Mouse (Mus musculus): ENCODE results near the gene Hebp1. TPM values are rescaled to one million over a fixed set of nuclear protein-coding genes. Genes with fewer than 3 reads are reported as not detected.
A peak's percentile ranks its signal among the peaks of the same experiment; 100 is the strongest.

The Hebp1 gene
- polyA plus RNA-seq, 1 experiment from 2014 or later, result 4.7 TPM

- Histone ChIP-seq H3K4me3 (no peak overlapping the region), H3K4me2 (no peak overlapping the region), H3K9ac (no peak overlapping the region), H3K27ac (no peak overlapping the region), H3K9me3 (no peaks in the 10 kb centered on the region), H3K36me3 (replicated peaks) (peaks cover 30% of the 10 kb centered on the region; the same call in 1 of the 2 replicates), H3K27me3 (replicated peaks) (no peaks in the 10 kb centered on the region), H3K4me1 (no peaks in the 10 kb centered on the region)
- whole genome bisulfite sequencing, result 78% methylated on average over 8 of the region's 8 CpGs
- ATAC-seq (replicated peaks), result no peak
Measured at GRCm38 (mm10) chr6:135218330-135218729, 20.5 kb upstream of the Hebp1 start.

DNA sequence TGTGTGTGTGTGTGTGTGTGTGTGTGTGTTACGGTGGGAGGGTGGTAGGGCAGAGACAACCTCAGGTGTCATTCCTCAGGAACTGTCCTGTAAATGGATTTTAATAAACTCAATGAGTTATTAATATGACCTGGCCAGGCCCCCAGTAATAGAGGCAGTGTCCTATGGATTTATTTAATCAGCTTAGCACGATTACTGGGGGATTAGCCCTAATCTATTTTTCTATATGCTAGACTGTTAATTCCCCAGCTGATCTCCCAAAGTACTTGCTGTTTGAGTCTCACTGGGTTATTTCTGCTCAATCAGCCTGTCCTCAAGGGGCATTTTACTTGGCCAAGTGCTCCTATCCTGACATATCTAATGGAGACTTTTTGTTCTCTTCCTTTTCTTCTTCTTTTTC lies 14.8 kb upstream of the Hebp1 start:
- H3K4me3 ChIP-seq, result no peak overlapping the region
- no peak overlapping the region for H3K9ac ChIP-seq
- H3K9me3 ChIP-seq, result no peaks in the 10 kb centered on the region
- H3K4me2 ChIP-seq, result no peak overlapping the region
- no peaks in the 10 kb centered on the region for H3K27me3 ChIP-seq (replicated peaks)
- H3K27ac ChIP-seq, result no peak overlapping the region
- no peak for ATAC-seq (replicated peaks)
- WGBS, result 56% methylated on average over 2 of the region's 2 CpGs
- no peaks in the 10 kb centered on the region for H3K4me1 ChIP-seq
- peaks cover 17% of the 10 kb centered on the region; the same call in 1 of the 2 replicates for H3K36me3 ChIP-seq (replicated peaks)

DNA sequence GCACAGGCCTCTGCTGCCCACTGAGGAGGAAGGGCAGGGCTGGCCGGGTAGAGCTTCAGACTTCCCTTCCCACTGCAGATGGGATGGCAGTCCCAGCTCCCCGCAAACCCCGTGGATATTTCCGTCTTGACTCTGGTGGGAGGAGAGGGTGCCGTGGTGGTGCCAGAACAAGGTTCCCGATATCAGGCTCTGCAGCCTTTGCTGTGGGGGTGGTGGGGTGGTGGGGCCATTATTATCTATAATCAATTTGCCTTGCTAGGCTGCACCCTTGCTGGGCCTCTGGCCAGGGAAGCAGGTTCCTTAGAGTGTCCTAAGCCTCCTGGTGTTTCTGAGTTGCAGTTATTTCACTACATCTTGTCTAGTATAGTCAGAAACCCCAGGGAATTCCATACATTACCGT lies 13.3 kb upstream of the Hebp1 start:
- H3K36me3 ChIP-seq (replicated peaks), result peaks cover 11% of the 10 kb centered on the region; the same call in 1 of the 2 replicates
- H3K9me3 ChIP-seq, result no peaks in the 10 kb centered on the region
- no peaks in the 10 kb centered on the region; the same call in 1 of the 2 replicates for H3K4me1 ChIP-seq
- 77% methylated on average over 7 of the region's 7 CpGs for WGBS
- no peak overlapping the region for H3K4me3 ChIP-seq
- H3K9ac ChIP-seq, result no peak overlapping the region
- H3K4me2 ChIP-seq, result no peak overlapping the region
- no peaks in the 10 kb centered on the region for H3K27me3 ChIP-seq (replicated peaks)
- H3K27ac ChIP-seq, result no peak overlapping the region
- ATAC-seq (replicated peaks), result no peak

- Histone ChIP-seq H3K27me3 (replicated peaks) (no peaks in the 10 kb centered on the region), H3K36me3 (replicated peaks) (no peaks in the 10 kb centered on the region), H3K4me3 (no peak overlapping the region), H3K27ac (0 out of 2 replicates have a peak overlapping the region, but pooled peaks have one; percentile 11), H3K9me3 (no peaks in the 10 kb centered on the region), H3K4me2 (no peak overlapping the region), H3K4me1 (no peaks in the 10 kb centered on the region; the same call in 1 of the 2 replicates), H3K9ac (no peak overlapping the region)
- ATAC-seq (replicated peaks), result no peak
- 26% methylated on average over 8 of the region's 8 CpGs for WGBS
Measured at GRCm38 (mm10) chr6:135206909-135207308, 9.1 kb upstream of the Hebp1 start.

- H3K4me1 ChIP-seq, result no peaks in the 10 kb centered on the region; the same call in 1 of the 2 replicates
- WGBS, result 95% methylated on average over 4 of the region's 4 CpGs
- H3K9me3 ChIP-seq, result no peaks in the 10 kb centered on the region
- no peak overlapping the region for H3K9ac ChIP-seq
- no peaks in the 10 kb centered on the region for H3K36me3 ChIP-seq (replicated peaks)
- no peak for ATAC-seq (replicated peaks)
- H3K4me3 ChIP-seq, result no peak overlapping the region
- H3K27ac ChIP-seq, result no peak overlapping the region
- H3K4me2 ChIP-seq, result no peak overlapping the region
- no peaks in the 10 kb centered on the region for H3K27me3 ChIP-seq (replicated peaks)
Measured at GRCm38 (mm10) chr6:135205802-135206201, 8.0 kb upstream of the Hebp1 start.

- Histone ChIP-seq H3K4me3 (no peak overlapping the region), H3K27ac (no peak overlapping the region), H3K4me1 (peaks cover 1% of the 10 kb centered on the region), H3K4me2 (no peak overlapping the region), H3K36me3 (replicated peaks) (no peaks in the 10 kb centered on the region), H3K9me3 (no peaks in the 10 kb centered on the region), H3K27me3 (replicated peaks) (no peaks in the 10 kb centered on the region), H3K9ac (no peak overlapping the region)
- WGBS, result 62% methylated on average over 4 of the region's 4 CpGs
- no peak for ATAC-seq (replicated peaks)
Measured at GRCm38 (mm10) chr6:135204869-135205268, 7.0 kb upstream of the Hebp1 start.

DNA sequence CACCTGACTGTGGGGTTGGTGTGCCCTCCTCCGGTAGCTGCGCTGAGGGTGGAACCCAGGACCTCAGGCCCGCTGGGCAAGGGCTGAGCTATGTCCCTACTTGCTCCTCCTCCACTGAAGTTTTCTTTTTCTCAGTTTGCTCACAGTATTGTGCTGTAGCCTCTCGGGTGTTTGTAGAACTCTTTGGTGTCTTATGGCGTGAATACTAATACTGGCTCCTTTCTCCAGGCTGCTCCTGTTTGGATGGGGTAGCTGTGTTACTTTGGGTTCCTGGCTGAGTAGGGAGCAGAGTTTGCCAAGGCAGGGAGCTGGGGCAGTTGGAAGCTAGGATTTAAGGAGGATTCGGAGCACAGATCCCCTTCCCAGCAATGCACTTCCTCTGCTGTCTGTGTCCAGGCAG lies 5.9 kb upstream of the Hebp1 start:
- H3K4me3 ChIP-seq, result no peak overlapping the region
- WGBS, result 63% methylated on average over 6 of the region's 6 CpGs
- H3K4me2 ChIP-seq, result no peak overlapping the region
- no peaks in the 10 kb centered on the region for H3K36me3 ChIP-seq (replicated peaks)
- H3K27ac ChIP-seq, result peak overlapping the region; percentile 15; the same call in 1 of the 2 replicates
- peaks cover 13% of the 10 kb centered on the region for H3K4me1 ChIP-seq
- 0 out of 2 replicates have a peak, but pooled peaks have one; percentile 40 for ATAC-seq (replicated peaks)
- no peak overlapping the region for H3K9ac ChIP-seq
- no peaks in the 10 kb centered on the region for H3K9me3 ChIP-seq
- H3K27me3 ChIP-seq (replicated peaks), result no peaks in the 10 kb centered on the region

DNA sequence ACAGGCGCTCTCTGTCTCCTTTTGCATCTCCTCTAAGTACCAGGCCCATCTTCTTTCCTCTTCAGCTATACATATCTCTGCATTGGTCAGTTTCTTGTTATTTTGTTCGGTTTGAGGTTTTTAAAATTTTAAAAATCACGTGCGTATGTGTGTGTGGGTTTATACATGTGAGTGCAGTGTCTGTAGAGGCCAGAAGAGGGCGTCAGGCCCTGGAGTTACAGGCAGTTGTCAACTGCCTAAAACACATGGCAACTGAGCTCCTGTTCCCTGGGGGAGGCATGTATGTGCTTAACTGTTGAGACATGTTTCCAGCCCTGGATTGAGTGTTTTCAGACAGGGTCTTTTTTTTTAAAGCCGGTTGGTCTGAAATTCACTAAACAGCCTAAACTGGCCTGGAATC lies 4.8 kb upstream of the Hebp1 start:
- Histone ChIP-seq H3K4me2 (no peak overlapping the region), H3K4me1 (peaks cover 18% of the 10 kb centered on the region), H3K9me3 (no peaks in the 10 kb centered on the region), H3K27ac (no peak overlapping the region; the same call in 1 of the 2 replicates), H3K9ac (no peak overlapping the region), H3K4me3 (no peak overlapping the region), H3K27me3 (replicated peaks) (no peaks in the 10 kb centered on the region), H3K36me3 (replicated peaks) (no peaks in the 10 kb centered on the region)
- 91% methylated on average over 6 of the region's 6 CpGs for WGBS
- no peak for ATAC-seq (replicated peaks)

DNA sequence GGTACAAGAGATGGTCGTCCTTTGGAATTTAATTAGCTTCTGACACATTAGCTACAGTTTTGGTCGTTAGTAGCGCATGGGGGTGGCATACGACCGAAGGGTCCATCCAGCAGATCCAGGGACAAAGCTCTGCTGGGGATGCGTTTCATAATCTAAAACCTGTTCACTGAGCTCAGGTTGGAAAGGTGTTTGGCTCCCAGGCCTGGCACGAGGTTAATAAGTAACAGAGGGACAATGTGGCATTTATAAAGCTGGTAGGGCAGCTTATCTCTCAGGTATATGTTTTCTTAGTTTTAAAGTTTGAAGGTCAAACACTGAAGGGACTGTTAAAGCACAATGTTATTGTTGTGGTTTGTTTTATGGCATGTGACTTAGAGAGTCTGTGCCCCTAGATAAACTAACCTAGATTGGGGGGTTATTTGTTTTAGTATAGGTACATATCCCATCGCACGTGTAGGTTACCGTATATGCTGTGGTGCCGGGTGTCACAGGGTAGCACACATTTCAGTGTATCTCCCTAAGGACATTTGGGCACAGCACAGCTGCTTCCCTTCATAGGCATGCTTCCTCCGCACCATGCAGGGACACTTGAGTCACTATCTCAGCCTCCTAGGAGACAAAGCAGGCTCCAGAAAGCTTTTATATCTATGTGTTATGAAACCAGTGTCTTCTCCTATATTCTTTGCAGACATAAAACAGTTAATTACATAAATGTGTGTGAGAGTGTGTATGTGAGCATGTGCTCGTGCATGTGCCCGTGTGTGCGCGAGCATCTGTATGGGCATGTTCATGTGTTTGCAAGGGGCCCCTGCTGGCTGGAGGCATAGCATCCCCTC lies 2.5 kb upstream of the Hebp1 start:
- Histone ChIP-seq H3K36me3 (replicated peaks) (no peaks in the 10 kb centered on the region), H3K4me2 (no peak overlapping the region), H3K9me3 (no peaks in the 10 kb centered on the region), H3K4me1 (peaks cover 21% of the 10 kb centered on the region), H3K9ac (no peak overlapping the region), H3K27ac (no peak overlapping the region), H3K4me3 (no peak overlapping the region), H3K27me3 (replicated peaks) (no peaks in the 10 kb centered on the region)
- WGBS, result 88% methylated on average over 16 of the region's 16 CpGs
- no peak for ATAC-seq (replicated peaks)

DNA sequence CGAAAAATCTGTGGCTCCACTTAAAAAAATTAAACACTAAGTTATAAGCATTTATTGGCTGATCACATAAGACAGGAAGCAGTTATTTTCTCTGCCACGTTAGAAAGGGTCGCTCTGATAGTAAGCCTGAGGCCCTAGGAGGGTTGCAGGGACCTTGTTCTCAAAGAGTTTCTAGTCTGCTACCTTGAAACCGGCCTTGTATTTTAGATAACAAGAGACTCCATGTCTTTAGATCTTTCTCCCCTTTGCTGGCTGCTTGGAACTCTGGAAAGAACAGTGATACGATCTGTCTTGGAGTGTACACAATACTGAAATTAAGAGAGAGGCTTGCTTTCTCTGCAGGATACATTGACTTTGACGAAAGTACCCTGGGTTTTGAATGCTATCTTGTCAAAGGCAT lies 904 bp upstream of the Hebp1 start:
- Histone ChIP-seq H3K36me3 (replicated peaks) (no peaks in the 10 kb centered on the region), H3K4me2 (peak overlapping the region; percentile 96), H3K4me3 (peak overlapping the region; percentile 89), H3K27ac (peak overlapping the region; percentile 86), H3K9ac (peak overlapping the region; percentile 86), H3K9me3 (no peaks in the 10 kb centered on the region), H3K4me1 (peaks cover 22% of the 10 kb centered on the region), H3K27me3 (replicated peaks) (no peaks in the 10 kb centered on the region)
- 40% methylated on average over 6 of the region's 6 CpGs for WGBS
- ATAC-seq (replicated peaks), result no peak

GRCm38 (mm10) chr6:135197446-135197845 lies 376 bp downstream of the Hebp1 start:
- H3K27me3 ChIP-seq (replicated peaks), result no peaks in the 10 kb centered on the region
- WGBS, result 22% methylated on average over 7 of the region's 7 CpGs

DNA sequence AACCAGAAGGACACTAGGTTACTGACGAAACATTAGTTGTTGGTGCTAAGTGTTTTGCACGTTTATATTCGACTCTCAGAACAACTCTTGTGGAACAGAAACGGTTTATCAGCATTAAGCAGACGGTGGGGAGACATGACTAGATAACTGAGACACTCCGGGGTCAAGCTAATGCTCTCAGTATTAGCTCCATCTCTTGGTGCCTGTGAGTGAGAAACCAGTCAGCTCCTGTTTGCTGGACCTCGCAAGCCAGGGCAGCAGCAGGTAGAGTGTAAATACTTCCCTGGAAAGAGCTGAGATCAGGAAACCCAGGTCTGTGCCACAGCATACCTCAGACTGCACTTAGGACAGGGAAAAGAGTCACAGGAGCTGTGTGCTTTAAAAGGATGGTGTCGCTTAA lies 1.1 kb downstream of the Hebp1 start:
- 84% methylated on average over 8 of the region's 8 CpGs for WGBS
- Histone ChIP-seq H3K4me2 (no peak overlapping the region), H3K4me1 (peaks cover 24% of the 10 kb centered on the region), H3K36me3 (replicated peaks) (no peaks in the 10 kb centered on the region), H3K27me3 (replicated peaks) (no peaks in the 10 kb centered on the region), H3K27ac (no peak overlapping the region), H3K9ac (no peak overlapping the region), H3K4me3 (no peak overlapping the region), H3K9me3 (no peaks in the 10 kb centered on the region)
- ATAC-seq (replicated peaks), result no peak

More at GRCm38 (mm10) chr6:135197446-135197845, 376 bp downstream of the Hebp1 start:
- Histone ChIP-seq H3K36me3 (replicated peaks) (no peaks in the 10 kb centered on the region), H3K4me2 (peak overlapping the region; percentile 96), H3K4me3 (peak overlapping the region; percentile 89), H3K9me3 (no peaks in the 10 kb centered on the region), H3K4me1 (peaks cover 24% of the 10 kb centered on the region), H3K27ac (peak overlapping the region; percentile 86), H3K9ac (peak overlapping the region; percentile 86)
- no peak for ATAC-seq (replicated peaks)

- Histone ChIP-seq H3K27me3 (replicated peaks) (no peaks in the 10 kb centered on the region), H3K9ac (no peak overlapping the region), H3K36me3 (replicated peaks) (no peaks in the 10 kb centered on the region), H3K4me2 (no peak overlapping the region), H3K9me3 (no peaks in the 10 kb centered on the region), H3K4me3 (no peak overlapping the region), H3K4me1 (peaks cover 23% of the 10 kb centered on the region), H3K27ac (no peak overlapping the region)
- ATAC-seq (replicated peaks), result no peak
- WGBS, result 80% methylated on average over 4 of the region's 4 CpGs
Measured at GRCm38 (mm10) chr6:135194907-135195306, 2.9 kb downstream of the Hebp1 start.
